Mouse (Mus musculus): ENCODE results near the gene E2f2.
A peak's percentile ranks its signal among the peaks of the same experiment; 100 is the strongest.

GRCm38 (mm10) chr4:136174216-136175193 lies 2.3 kb downstream of the E2f2 start:
- TF ChIP-seq CTCF (IDR thresholded peaks at IDR 0.05; ENCODE audit: low read depth) (peak; percentile 40), EP300 (optimal IDR thresholded peaks at IDR 0.05) (no peak)
